Mouse (Mus musculus) kidney, adult 2 months (tissue): ENCODE measurements around the gene Vtn.

ENCODE experiments used
- CTCF ChIP-seq: fragments of 200-500 bp; conservative IDR thresholded peaks from 2 replicates; pipeline ENCODE4 v1.5.1; 2011; ENCODE audit warnings: low read depth, mild to moderate bottlenecking, control low read depth, low read length, moderate library complexity, mixed read lengths; ENCODE audit not compliant: insufficient read depth, insufficient read length
- POLR2A ChIP-seq: fragments of 200-500 bp; IDR thresholded peaks from one replicate; pipeline ENCODE4 v1.6.1; 2011; ENCODE audit warnings: low read depth, low read length, control low read depth

GRCm38 (mm10) chr11:78551059-78551398 is 52.1 kb downstream of the Vtn start:
- no peak for TF ChIP-seq POLR2A
- no peak for TF ChIP-seq CTCF
